Mouse (Mus musculus) lung, embryonic 15.5 days (tissue): ENCODE measurements around the gene Prkag2. TPM values are rescaled to one million over a fixed set of nuclear protein-coding genes. Genes with fewer than 3 reads are reported as not detected.

Experiments used
- ATAC-seq: fragments of 200-750 bp; cut with Nextera tagmentation; 2 replicates; pipeline ENCODE4 v1.8.0; 2017; ENCODE audit warnings: moderate number of reproducible peaks, borderline replicate concordance; ENCODE audit not compliant: low FRiP score, low TSS enrichment; ENCODE audit errors: extremely low read depth
- H3K27ac ChIP-seq: fragments of 300-500 bp; sonication (generic); 2 replicates; pipeline ENCODE4 v1.5.1; 2015; ENCODE audit warnings: moderate library complexity, mild to moderate bottlenecking, inconsistent platforms
- H3K27me3 ChIP-seq: fragments of 300-500 bp; sonication (generic); 2 replicates; pipeline ENCODE4 v1.6.1; 2015; ENCODE audit warnings: inconsistent platforms
- H3K36me3 ChIP-seq: fragments of 300-500 bp; sonication (generic); 2 replicates; pipeline ENCODE4 v1.6.1; 2015; ENCODE audit warnings: inconsistent platforms
- H3K4me1 ChIP-seq: fragments of 300-500 bp; sonication (generic); 2 replicates; pipeline ENCODE4 v1.6.1; 2015; ENCODE audit warnings: inconsistent platforms
- H3K4me2 ChIP-seq: fragments of 300-500 bp; sonication (generic); 2 replicates; pipeline ENCODE4 v1.6.1; 2015; ENCODE audit warnings: inconsistent platforms, mild to moderate bottlenecking, moderate library complexity
- H3K4me3 ChIP-seq: fragments of 300-500 bp; sonication (generic); 2 replicates; pipeline ENCODE4 v1.5.1; 2015; ENCODE audit warnings: mild to moderate bottlenecking, inconsistent platforms
- H3K9ac ChIP-seq: fragments of 300-500 bp; sonication (generic); 2 replicates; pipeline ENCODE4 v1.6.1; 2015; ENCODE audit warnings: inconsistent platforms
- H3K9me3 ChIP-seq: fragments of 300-500 bp; sonication (generic); 2 replicates; pipeline ENCODE4 v1.6.1; 2016; ENCODE audit warnings: inconsistent platforms
- WGBS: fragments of 180-500 bp; shearing (Covaris S2); methylation state at CpG from one replicate; pipeline ENCODE4 v1.1.7; 2015; 5-methylcytosine and 5-hydroxymethylcytosine counted together
- polyA plus RNA-seq: library from polyadenylated mRNA; unstranded; fragments of >200 nt; fragmentation: Nextera tagmentation; extraction: Ambion mirVana; gene quantifications from 2 replicates; pipeline ENCODE4 v1.2.1, GENCODE M21; 2015

Prkag2 gene
- polyA plus RNA-seq, 1 experiment from 2014 or later, result 30.2 TPM

- Histone ChIP-seq H3K9me3 (no peaks in the 10 kb centered on the region), H3K4me3 (no peak overlapping the region), H3K27me3 (no peaks in the 10 kb centered on the region), H3K9ac (no peak overlapping the region), H3K4me2 (no peak overlapping the region), H3K4me1 (no peaks in the 10 kb centered on the region), H3K36me3 (no peaks in the 10 kb centered on the region), H3K27ac (no peak overlapping the region)
- no peak for ATAC-seq
- WGBS, result 61% methylated on average over 16 of the region's 16 CpGs
These were observed 147.3 kb downstream of the Prkag2 start for GRCm38 (mm10) chr5:24952842-24953741.

GRCm38 (mm10) chr5:24952212-24952611 is 148.2 kb downstream of the Prkag2 start:
- no peak for ATAC-seq
- H3K4me1 ChIP-seq, result no peaks in the 10 kb centered on the region
- 68% methylated on average over 6 of the region's 6 CpGs for WGBS

GRCm38 (mm10) chr5:24950891-24951574 is 149.4 kb downstream of the Prkag2 start:
- Histone ChIP-seq H3K27ac (no peak overlapping the region), H3K27me3 (no peaks in the 10 kb centered on the region), H3K4me1 (no peaks in the 10 kb centered on the region), H3K9me3 (no peaks in the 10 kb centered on the region), H3K9ac (no peak overlapping the region), H3K4me3 (no peak overlapping the region), H3K4me2 (no peak overlapping the region), H3K36me3 (no peaks in the 10 kb centered on the region)
- WGBS, result 71% methylated on average over 7 of the region's 7 CpGs
- no peak for ATAC-seq

More at GRCm38 (mm10) chr5:24952212-24952611, 148.2 kb downstream of the Prkag2 start:
- H3K36me3 ChIP-seq, result no peaks in the 10 kb centered on the region
- H3K27ac ChIP-seq, result no peak overlapping the region
- H3K27me3 ChIP-seq, result no peaks in the 10 kb centered on the region
- no peaks in the 10 kb centered on the region for H3K9me3 ChIP-seq
- H3K4me2 ChIP-seq, result no peak overlapping the region
- no peak overlapping the region for H3K4me3 ChIP-seq
- H3K9ac ChIP-seq, result no peak overlapping the region

- Histone ChIP-seq H3K9ac (no peak overlapping the region), H3K9me3 (no peaks in the 10 kb centered on the region), H3K27ac (no peak overlapping the region), H3K4me1 (no peaks in the 10 kb centered on the region), H3K4me2 (no peak overlapping the region), H3K27me3 (no peaks in the 10 kb centered on the region), H3K36me3 (no peaks in the 10 kb centered on the region), H3K4me3 (no peak overlapping the region)
- 65% methylated on average over 6 of the region's 6 CpGs for WGBS
- ATAC-seq, result no peak
These were observed 150.4 kb downstream of the Prkag2 start for GRCm38 (mm10) chr5:24950039-24950438.

- no peak overlapping the region for H3K27ac ChIP-seq
- H3K9ac ChIP-seq, result no peak overlapping the region
- no peak overlapping the region for H3K4me3 ChIP-seq
- WGBS, result 54% methylated on average over 5 of the region's 5 CpGs
- no peak overlapping the region for H3K4me2 ChIP-seq
- H3K9me3 ChIP-seq, result no peaks in the 10 kb centered on the region
- no peaks in the 10 kb centered on the region for H3K36me3 ChIP-seq
- no peak for ATAC-seq
- no peaks in the 10 kb centered on the region for H3K27me3 ChIP-seq
- H3K4me1 ChIP-seq, result no peaks in the 10 kb centered on the region
These were observed 162.2 kb downstream of the Prkag2 start for GRCm38 (mm10) chr5:24938046-24938822.

- H3K27me3 ChIP-seq, result no peaks in the 10 kb centered on the region
- H3K4me2 ChIP-seq, result no peak overlapping the region
- H3K9ac ChIP-seq, result no peak overlapping the region
- H3K4me1 ChIP-seq, result no peaks in the 10 kb centered on the region
- no peak for ATAC-seq
- no peaks in the 10 kb centered on the region for H3K9me3 ChIP-seq
- no peaks in the 10 kb centered on the region for H3K36me3 ChIP-seq
- WGBS, result 47% methylated on average over 8 of the region's 8 CpGs
- H3K4me3 ChIP-seq, result no peak overlapping the region
- H3K27ac ChIP-seq, result no peak overlapping the region
These were observed 164.0 kb downstream of the Prkag2 start for GRCm38 (mm10) chr5:24936451-24936850.

GRCm38 (mm10) chr5:24935446-24935845 is 165.0 kb downstream of the Prkag2 start:
- no peak overlapping the region for H3K9ac ChIP-seq
- WGBS, result 89% methylated on average over 10 of the region's 10 CpGs
- no peaks in the 10 kb centered on the region for H3K27me3 ChIP-seq
- no peak for ATAC-seq
- H3K36me3 ChIP-seq, result no peaks in the 10 kb centered on the region
- H3K9me3 ChIP-seq, result no peaks in the 10 kb centered on the region
- no peak overlapping the region for H3K4me3 ChIP-seq
- H3K4me2 ChIP-seq, result no peak overlapping the region
- no peaks in the 10 kb centered on the region for H3K4me1 ChIP-seq
- H3K27ac ChIP-seq, result no peak overlapping the region

- no peak for ATAC-seq
These were observed 166.7 kb downstream of the Prkag2 start for GRCm38 (mm10) chr5:24933760-24934159.

GRCm38 (mm10) chr5:24931578-24932185 is 168.8 kb downstream of the Prkag2 start:
- Histone ChIP-seq H3K27ac (no peak overlapping the region), H3K4me3 (no peak overlapping the region), H3K27me3 (no peaks in the 10 kb centered on the region), H3K36me3 (no peaks in the 10 kb centered on the region), H3K9me3 (no peaks in the 10 kb centered on the region), H3K4me1 (no peaks in the 10 kb centered on the region), H3K9ac (no peak overlapping the region), H3K4me2 (no peak overlapping the region)
- 77% methylated on average over 10 of the region's 10 CpGs for WGBS
- no peak for ATAC-seq

More at GRCm38 (mm10) chr5:24933760-24934159, 166.7 kb downstream of the Prkag2 start:
- Histone ChIP-seq H3K4me1 (no peaks in the 10 kb centered on the region), H3K4me3 (no peak overlapping the region), H3K4me2 (no peak overlapping the region), H3K9ac (no peak overlapping the region), H3K36me3 (no peaks in the 10 kb centered on the region), H3K27ac (no peak overlapping the region), H3K9me3 (no peaks in the 10 kb centered on the region), H3K27me3 (no peaks in the 10 kb centered on the region)
- WGBS, result 88% methylated on average over 1 of the region's 1 CpGs

GRCm38 (mm10) chr5:24930831-24931577 is 169.4 kb downstream of the Prkag2 start:
- no peak overlapping the region for H3K9ac ChIP-seq
- no peaks in the 10 kb centered on the region for H3K27me3 ChIP-seq
- ATAC-seq, result no peak
- H3K27ac ChIP-seq, result no peak overlapping the region
- no peaks in the 10 kb centered on the region for H3K4me1 ChIP-seq
- no peak overlapping the region for H3K4me3 ChIP-seq
- H3K4me2 ChIP-seq, result no peak overlapping the region
- H3K36me3 ChIP-seq, result no peaks in the 10 kb centered on the region
- WGBS, result 70% methylated on average over 8 of the region's 8 CpGs
- no peaks in the 10 kb centered on the region for H3K9me3 ChIP-seq

- Histone ChIP-seq H3K4me3 (no peak overlapping the region), H3K27me3 (no peaks in the 10 kb centered on the region), H3K9me3 (no peaks in the 10 kb centered on the region), H3K9ac (no peak overlapping the region), H3K4me2 (no peak overlapping the region), H3K27ac (no peak overlapping the region), H3K36me3 (no peaks in the 10 kb centered on the region), H3K4me1 (no peaks in the 10 kb centered on the region)
- WGBS, result 90% methylated on average over 4 of the region's 4 CpGs
- no peak for ATAC-seq
These were observed 171.6 kb downstream of the Prkag2 start for GRCm38 (mm10) chr5:24928816-24929215.
